Mouse (Mus musculus) retina, postnatal 7 days (tissue): ENCODE measurements around the gene Ell2.

Experiments used
- DNase-seq: peaks from one replicate; pipeline ENCODE4 v3.0.0-alpha.2; 2012; ENCODE audit warnings: low read depth, low spot score

Gene Ell2

DNA sequence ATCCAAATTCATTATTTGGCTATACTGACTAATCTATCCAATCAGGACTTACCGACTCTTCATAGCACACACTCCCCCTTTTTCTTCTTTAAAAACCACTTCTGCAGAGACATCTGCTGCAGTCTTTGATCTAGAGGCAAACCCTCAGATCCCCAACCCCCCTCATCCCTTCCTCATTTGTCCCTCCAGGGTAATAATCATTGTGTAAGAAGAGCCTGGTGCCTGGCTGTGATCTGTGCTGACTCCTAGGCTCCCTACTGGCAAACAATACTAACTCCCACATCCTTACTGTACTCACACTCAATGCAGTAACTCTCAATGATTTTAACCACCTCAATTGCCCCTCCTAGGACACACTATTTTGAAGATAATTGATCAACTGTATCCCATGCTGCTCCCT lies 103.4 kb downstream of the Ell2 start:
- no peak for DNase-seq

- DNase-seq, result no peak
Observed at GRCm38 (mm10) chr13:75817183-75817582, 110.6 kb downstream of the Ell2 start.

- peak; percentile 19 for DNase-seq
Observed at GRCm38 (mm10) chr13:75818486-75818885, 111.9 kb downstream of the Ell2 start.

GRCm38 (mm10) chr13:75818945-75819706 lies 112.6 kb downstream of the Ell2 start:
- DNase-seq, result no peak

DNA sequence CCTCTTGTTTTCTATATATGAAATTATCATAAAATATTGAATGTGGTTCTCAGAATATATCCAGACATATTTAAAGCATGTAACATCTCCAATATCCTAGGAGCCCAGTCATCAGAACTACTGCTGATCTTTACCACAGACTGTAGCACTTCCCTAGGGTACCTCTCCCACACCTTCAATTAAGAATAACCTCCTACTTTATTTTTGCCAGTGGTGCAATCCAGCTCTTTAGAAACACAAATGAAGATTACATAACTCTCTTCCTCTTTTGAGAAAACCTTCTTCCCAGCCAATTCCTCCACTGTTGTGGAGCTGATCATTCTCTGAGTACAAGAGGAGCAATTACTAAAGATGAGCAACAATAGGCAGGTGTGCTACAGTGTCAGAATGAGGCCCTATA lies 113.3 kb downstream of the Ell2 start:
- DNase-seq, result no peak
